Mouse (Mus musculus) limb, embryonic 14.5 days (tissue): Measurements from ENCODE around the gene Cog8. TPM values are rescaled to one million over a fixed set of nuclear protein-coding genes. Genes with fewer than 3 reads are reported as not detected.
"Not testable (repeated sequence)": the region's sequence is repeated elsewhere in the genome, so short reads cannot be mapped to it uniquely, and the experiment has no call there.

Source experiments
- ATAC-seq: fragments of 200-750 bp; cut with Nextera tagmentation; 2 replicates; pipeline ENCODE4 v1.8.0; 2017; ENCODE audit warnings: low read depth, moderate number of reproducible peaks, moderate TSS enrichment; ENCODE audit not compliant: low FRiP score
- DNase-seq: peaks from one replicate; pipeline ENCODE4 v3.0.0-alpha.2; 2015; ENCODE audit warnings: low spot score
- H3K27ac ChIP-seq: fragments of 300-500 bp; sonication (generic); replicated peaks from 2 replicates; pipeline ENCODE4 v1.5.1; 2014; ENCODE audit warnings: low read depth, mild to moderate bottlenecking, low read length, moderate library complexity, mixed read lengths
- H3K27me3 ChIP-seq: fragments of 300-500 bp; sonication (generic); 2 replicates; pipeline ENCODE4 v1.6.1; 2014; ENCODE audit warnings: low read length, mixed read lengths; ENCODE audit not compliant: control insufficient read depth, insufficient read depth
- H3K36me3 ChIP-seq: fragments of 300-500 bp; sonication (generic); 2 replicates; pipeline ENCODE4 v1.6.1; 2014; ENCODE audit warnings: mild to moderate bottlenecking, low read length, moderate library complexity, mixed read lengths; ENCODE audit not compliant: control insufficient read depth, insufficient read depth
- H3K4me1 ChIP-seq: fragments of 300-500 bp; sonication (generic); 2 replicates; pipeline ENCODE4 v1.6.1; 2014; ENCODE audit warnings: antibody characterized with exemption, low read length, mixed read lengths; ENCODE audit not compliant: control insufficient read depth, insufficient read depth
- H3K4me2 ChIP-seq: fragments of 300-500 bp; sonication (generic); replicated peaks from 2 replicates; pipeline ENCODE4 v1.6.1; 2014; ENCODE audit warnings: low read depth, mild to moderate bottlenecking, low read length, moderate library complexity; ENCODE audit not compliant: severe bottlenecking
- H3K4me3 ChIP-seq: fragments of 300-500 bp; sonication (generic); replicated peaks from 2 replicates; pipeline ENCODE4 v1.5.1; 2014; ENCODE audit warnings: low read length
- H3K9ac ChIP-seq: fragments of 300-500 bp; sonication (generic); 2 replicates; pipeline ENCODE4 v1.6.1; 2014; ENCODE audit warnings: mild to moderate bottlenecking, low read depth, low read length, moderate library complexity; ENCODE audit not compliant: severe bottlenecking
- H3K9me3 ChIP-seq: fragments of 300-500 bp; sonication (generic); 2 replicates; pipeline ENCODE4 v1.6.1; 2016; ENCODE audit warnings: low read length; ENCODE audit not compliant: control insufficient read depth
- POLR2A ChIP-seq: fragments of 200-500 bp; IDR thresholded peaks from 2 replicates; pipeline ENCODE4 v1.8.0; 2012; ENCODE audit warnings: inconsistent platforms, mild to moderate bottlenecking, moderate library complexity, borderline replicate concordance; ENCODE audit not compliant: insufficient read depth, insufficient read length; ENCODE audit errors: extremely low read depth
- WGBS: fragments of 180-500 bp; shearing (Covaris S2); extraction: QIAGEN DNeasy Blood & Tissue Kit; methylation state at CpG from one replicate; pipeline ENCODE4 v1.1.7; 2014; 5-methylcytosine and 5-hydroxymethylcytosine counted together
- polyA plus RNA-seq, 2 experiments: library from polyadenylated mRNA; depleted of rRNA in 1 of 2; stranded (reverse) in 1 of 2; unstranded in 1 of 2; fragments of >200 nt; fragmentation: Nextera tagmentation in 1 of 2; extraction: Ambion mirVana in 1 of 2; gene quantifications; 2 replicates each; pipeline versions ENCODE4 v1.2.1 to v1.2.3; 2012 to 2014

Gene Cog8
- polyA plus RNA-seq, 2 experiments = 40.9 to 56.7 TPM

- H3K4me2 ChIP-seq = no peak overlapping the region
- no peak for TF ChIP-seq POLR2A
- no peak for DNase-seq
- H3K9me3 ChIP-seq = no peaks in the 10 kb centered on the region; the same call in 1 of the 2 replicates
- H3K27me3 ChIP-seq = no peaks in the 10 kb centered on the region
- 94% methylated on average over 6 of the region's 6 CpGs for WGBS
- H3K9ac ChIP-seq = no peak overlapping the region
- ATAC-seq = no peak
- no peak overlapping the region for H3K27ac ChIP-seq
- H3K36me3 ChIP-seq = peaks cover 79% of the 10 kb centered on the region
- H3K4me1 ChIP-seq = peaks cover 10% of the 10 kb centered on the region; the same call in 1 of the 2 replicates
- no peak overlapping the region for H3K4me3 ChIP-seq
These were observed 11.0 kb downstream of the Cog8 start for GRCm38 (mm10) chr8:107045478-107045877.

- no peak overlapping the region for H3K4me3 ChIP-seq
- H3K9me3 ChIP-seq = no peaks in the 10 kb centered on the region
- H3K27ac ChIP-seq = no peak overlapping the region
- no peak overlapping the region for H3K9ac ChIP-seq
- TF ChIP-seq POLR2A = no peak
- no peak overlapping the region for H3K4me2 ChIP-seq
- H3K36me3 ChIP-seq = peaks cover 87% of the 10 kb centered on the region
- H3K4me1 ChIP-seq = no peaks in the 10 kb centered on the region
- DNase-seq (no peak), ATAC-seq (no peak)
- H3K27me3 ChIP-seq = no peaks in the 10 kb centered on the region
- 81% methylated on average over 7 of the region's 7 CpGs for WGBS
These were observed 15.9 kb downstream of the Cog8 start for GRCm38 (mm10) chr8:107040632-107041031.

GRCm38 (mm10) chr8:107036626-107037025, 19.9 kb downstream of the Cog8 start:
- no peaks in the 10 kb centered on the region for H3K27me3 ChIP-seq
- no peaks in the 10 kb centered on the region for H3K9me3 ChIP-seq
- H3K4me3 ChIP-seq = no peak overlapping the region
- no peak overlapping the region for H3K4me2 ChIP-seq
- DNase-seq (no peak), ATAC-seq (no peak)
- peaks cover 7% of the 10 kb centered on the region for H3K4me1 ChIP-seq
- TF ChIP-seq POLR2A = no peak
- 92% methylated on average over 8 of the region's 8 CpGs for WGBS
- no peak overlapping the region for H3K27ac ChIP-seq
- no peak overlapping the region for H3K9ac ChIP-seq
- peaks cover 50% of the 10 kb centered on the region for H3K36me3 ChIP-seq

GRCm38 (mm10) chr8:107035641-107036040, 20.8 kb downstream of the Cog8 start:
- DNase-seq (no peak), ATAC-seq (no peak)
- Histone ChIP-seq H3K4me1 (peaks cover 7% of the 10 kb centered on the region), H3K4me3 (no peak overlapping the region), H3K9me3 (no peaks in the 10 kb centered on the region), H3K4me2 (no peak overlapping the region), H3K27ac (no peak overlapping the region), H3K36me3 (peaks cover 40% of the 10 kb centered on the region), H3K9ac (no peak overlapping the region), H3K27me3 (no peaks in the 10 kb centered on the region)
- 85% methylated on average over 3 of the region's 3 CpGs for WGBS
- TF ChIP-seq POLR2A = no peak

- H3K27me3 ChIP-seq, H3K9me3 ChIP-seq: not testable (repeated sequence)
- WGBS = 92% methylated on average over 2 of the region's 2 CpGs
These were observed 22.9 kb downstream of the Cog8 start for GRCm38 (mm10) chr8:107033609-107034008.

GRCm38 (mm10) chr8:107031577-107032090, 24.9 kb downstream of the Cog8 start:
- Histone ChIP-seq H3K9me3 (no peaks in the 10 kb centered on the region), H3K4me2 (peak overlapping the region; percentile 71), H3K9ac (peak overlapping the region; percentile 92), H3K27me3 (no peaks in the 10 kb centered on the region), H3K4me1 (peaks cover 7% of the 10 kb centered on the region), H3K27ac (peak overlapping the region; percentile 61; the same call in 1 of the 2 replicates), H3K36me3 (peaks cover 10% of the 10 kb centered on the region; the same call in 1 of the 2 replicates), H3K4me3 (peak overlapping the region; percentile 99)
- ATAC-seq = no peak
- no peak for DNase-seq
- TF ChIP-seq POLR2A = no peak
- WGBS = under 1% methylated on average over 33 of the region's 40 CpGs

More at GRCm38 (mm10) chr8:107033609-107034008, 22.9 kb downstream of the Cog8 start:
- peaks cover 21% of the 10 kb centered on the region for H3K36me3 ChIP-seq
- DNase-seq, H3K27ac ChIP-seq, H3K9ac ChIP-seq, H3K4me1 ChIP-seq, H3K4me2 ChIP-seq, H3K4me3 ChIP-seq, ATAC-seq: not testable (repeated sequence)
